Mouse (Mus musculus) right cerebral cortex, adult 2 months (tissue): ENCODE results near the gene Raver2.

Source experiments
- DNase-seq, 2 experiments: peaks; one replicate each; pipeline ENCODE4 v3.0.0; 2021 to 2022; ENCODE audit warnings: low spot score in 2 of 2

Gene Raver2

GRCm38 (mm10) chr4:101174916-101175625 is 106.3 kb downstream of the Raver2 start:
- no peak for DNase-seq

GRCm38 (mm10) chr4:101176123-101176522 is 107.3 kb downstream of the Raver2 start:
- DNase-seq: no peak

- no peak for DNase-seq
Measured at GRCm38 (mm10) chr4:101177796-101178195, 109.0 kb downstream of the Raver2 start.

GRCm38 (mm10) chr4:101179076-101179475 is 110.3 kb downstream of the Raver2 start:
- no peak for DNase-seq

- DNase-seq: no peak
Measured at GRCm38 (mm10) chr4:101179836-101180235, 111.1 kb downstream of the Raver2 start.

- no peak for DNase-seq
Measured at GRCm38 (mm10) chr4:101180681-101181080, 111.9 kb downstream of the Raver2 start.

GRCm38 (mm10) chr4:101182603-101183011 is 113.8 kb downstream of the Raver2 start:
- peak in 1 of 2 experiments; percentile 62 for DNase-seq

- DNase-seq: no peak
Measured at GRCm38 (mm10) chr4:101185216-101185615, 116.4 kb downstream of the Raver2 start.

- no peak for DNase-seq
Measured at GRCm38 (mm10) chr4:101186591-101186990, 117.8 kb downstream of the Raver2 start.

GRCm38 (mm10) chr4:101187381-101187780 is 118.6 kb downstream of the Raver2 start:
- DNase-seq: no peak

GRCm38 (mm10) chr4:101192241-101192976 is 123.6 kb downstream of the Raver2 start:
- DNase-seq: no peak

- DNase-seq: no peak
Measured at GRCm38 (mm10) chr4:101194170-101194569, 125.4 kb downstream of the Raver2 start.

- DNase-seq: no peak
Measured at GRCm38 (mm10) chr4:101196407-101196806, 127.6 kb downstream of the Raver2 start.

GRCm38 (mm10) chr4:101197421-101198170 is 128.8 kb downstream of the Raver2 start:
- no peak for DNase-seq

- DNase-seq: peak; percentile 45 to 51
Measured at GRCm38 (mm10) chr4:101198333-101198732, 129.6 kb downstream of the Raver2 start.

- no peak for DNase-seq
Measured at GRCm38 (mm10) chr4:101199433-101200081, 130.8 kb downstream of the Raver2 start.
